In the genomic region with DNA sequence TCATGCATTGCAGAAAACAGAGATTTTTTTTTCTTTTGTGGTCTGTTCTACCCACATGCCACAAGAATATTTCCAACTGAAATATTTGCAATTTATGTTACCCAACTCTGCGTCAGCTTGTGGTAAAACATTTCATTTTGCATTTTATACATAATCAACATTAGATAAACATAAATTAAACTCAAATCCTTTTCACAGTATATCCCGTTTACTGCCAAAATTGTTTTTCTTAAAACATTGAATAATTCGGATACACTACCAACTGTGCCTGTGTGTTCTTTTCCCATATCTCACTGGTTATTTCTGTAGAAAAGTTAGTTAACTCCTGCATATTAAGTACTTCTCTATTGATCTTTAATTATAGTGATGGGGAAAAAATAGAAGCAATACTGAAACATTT, we compare ENCODE assay signal across 32 mouse cellular contexts.
"Had no signal": no experiment of that assay in that cellular context is flagged by ENCODE, and none has a peak within 500 bp of the region (broad histone marks: within the 10 kb centered on the region; RNA-seq: fewer than 3 reads in every experiment).

No protein-coding gene starts in this region.

- H3K27ac ChIP-seq: limb, embryonic 10.5 days; limb, embryonic 12.5 days; limb, embryonic 13.5 days; limb, embryonic 15.5 days; liver, embryonic 12.5 days; liver, embryonic 13.5 days; liver, embryonic 14.5 days; liver, embryonic 15.5 days; lung, embryonic 15.5 days; macrophage; midbrain, embryonic 10.5 days; midbrain, embryonic 12.5 days; midbrain, embryonic 13.5 days; midbrain, embryonic 15.5 days; neural tube, embryonic 12.5 days had no signal

- H3K4me1 ChIP-seq: limb, embryonic 10.5 days; limb, embryonic 12.5 days; limb, embryonic 13.5 days; limb, embryonic 15.5 days; liver, embryonic 12.5 days; liver, embryonic 13.5 days; liver, embryonic 15.5 days; lung, embryonic 15.5 days; megakaryocyte, embryonic 14.5 days; midbrain, embryonic 10.5 days; midbrain, embryonic 12.5 days; neural tube, embryonic 12.5 days had no signal

- H3K9ac ChIP-seq: limb, embryonic 12.5 days; limb, embryonic 13.5 days; limb, embryonic 15.5 days; liver, embryonic 12.5 days; liver, embryonic 13.5 days; liver, embryonic 14.5 days; liver, embryonic 15.5 days; liver, postnatal 0 days; lung, embryonic 14.5 days; lung, embryonic 15.5 days; midbrain, embryonic 12.5 days; midbrain, embryonic 13.5 days; midbrain, embryonic 15.5 days; neural tube, embryonic 12.5 days had no signal

- H3K4me3 ChIP-seq: limb, embryonic 10.5 days; limb, embryonic 12.5 days; limb, embryonic 13.5 days; limb, embryonic 15.5 days; liver, embryonic 12.5 days; liver, embryonic 13.5 days; liver, embryonic 15.5 days; lung, embryonic 15.5 days; megakaryocyte, embryonic 14.5 days; midbrain, embryonic 10.5 days; midbrain, embryonic 12.5 days; midbrain, embryonic 13.5 days; midbrain, embryonic 15.5 days; myocyte; neural tube, embryonic 12.5 days had no signal

- H3K27me3 ChIP-seq: limb, embryonic 12.5 days; limb, embryonic 13.5 days; limb, embryonic 15.5 days; liver, embryonic 12.5 days; liver, embryonic 13.5 days; liver, embryonic 15.5 days; lung, embryonic 15.5 days; megakaryocyte, embryonic 14.5 days; midbrain, embryonic 12.5 days; midbrain, embryonic 13.5 days; midbrain, embryonic 15.5 days; neural tube, embryonic 12.5 days had no signal

- H3K4me2 ChIP-seq: limb, embryonic 12.5 days; limb, embryonic 13.5 days; limb, embryonic 15.5 days; liver, embryonic 11.5 days; liver, embryonic 12.5 days; liver, embryonic 13.5 days; liver, embryonic 15.5 days; lung, embryonic 14.5 days; lung, embryonic 15.5 days; midbrain, embryonic 11.5 days; midbrain, embryonic 12.5 days; midbrain, embryonic 13.5 days; midbrain, embryonic 15.5 days; neural tube, embryonic 12.5 days had no signal

- H3K36me3 ChIP-seq: limb, embryonic 10.5 days; limb, embryonic 12.5 days; limb, embryonic 13.5 days; limb, embryonic 15.5 days; liver, embryonic 12.5 days; liver, embryonic 13.5 days; liver, embryonic 15.5 days; lung, embryonic 15.5 days; midbrain, embryonic 10.5 days; midbrain, embryonic 12.5 days; midbrain, embryonic 13.5 days; midbrain, embryonic 15.5 days; neural tube, embryonic 12.5 days had no signal

- H3K9me3 ChIP-seq: limb, embryonic 10.5 days; limb, embryonic 12.5 days; limb, embryonic 13.5 days; limb, embryonic 15.5 days; liver, embryonic 12.5 days; liver, embryonic 13.5 days; liver, embryonic 15.5 days; lung, embryonic 15.5 days; megakaryocyte, embryonic 14.5 days; midbrain, embryonic 10.5 days; midbrain, embryonic 12.5 days; midbrain, embryonic 13.5 days; midbrain, embryonic 15.5 days; neural tube, embryonic 12.5 days had no signal

- ATAC-seq: liver, embryonic 12.5 days; liver, postnatal 0 days; lung, postnatal 0 days; midbrain, embryonic 13.5 days; midbrain, embryonic 15.5 days; midbrain, embryonic 16.5 days had no signal

- DNase-seq: left cerebral cortex, postnatal 4 days; liver; liver, embryonic 13.5 days; liver, postnatal 0 days; lung, adult 18-20 months; lung, adult 2 months; lung, embryonic 14.5 days; lung, postnatal 10 days; lung, postnatal 14 days; lung, postnatal 36 days; lung, postnatal 4 days; midbrain, embryonic 14.5 days had no signal
